Mouse (Mus musculus) neural tube, embryonic 15.5 days (tissue): ENCODE data around the gene Hdgfl3. TPM values are rescaled to one million over a fixed set of nuclear protein-coding genes. Genes with fewer than 3 reads are reported as not detected.
A peak's percentile ranks its signal among the peaks of the same experiment; 100 is the strongest.

ENCODE experiments used
- ATAC-seq: fragments of 200-750 bp; cut with Nextera tagmentation; 2 replicates; pipeline ENCODE4 v1.8.0; 2017; ENCODE audit warnings: mild to moderate bottlenecking, moderate TSS enrichment, moderate library complexity; ENCODE audit not compliant: low FRiP score
- H3K27ac ChIP-seq: fragments of 300-500 bp; sonication (generic); replicated peaks from 2 replicates; pipeline ENCODE4 v1.5.1; 2015; ENCODE audit warnings: mild to moderate bottlenecking, inconsistent platforms
- H3K27me3 ChIP-seq: fragments of 300-500 bp; sonication (generic); replicated peaks from 2 replicates; pipeline ENCODE4 v1.6.1; 2015; ENCODE audit warnings: inconsistent platforms
- H3K36me3 ChIP-seq: fragments of 300-500 bp; sonication (generic); 2 replicates; pipeline ENCODE4 v1.6.1; 2015; ENCODE audit warnings: inconsistent platforms
- H3K4me1 ChIP-seq: fragments of 300-500 bp; sonication (generic); 2 replicates; pipeline ENCODE4 v1.6.1; 2015; ENCODE audit warnings: inconsistent platforms
- H3K4me2 ChIP-seq: fragments of 300-500 bp; sonication (generic); 2 replicates; pipeline ENCODE4 v1.6.1; 2015; ENCODE audit warnings: inconsistent platforms, mild to moderate bottlenecking, moderate library complexity
- H3K4me3 ChIP-seq: fragments of 300-500 bp; sonication (generic); replicated peaks from 2 replicates; pipeline ENCODE4 v1.5.1; 2015; ENCODE audit warnings: mild to moderate bottlenecking, inconsistent platforms
- H3K9ac ChIP-seq: fragments of 300-500 bp; sonication (generic); replicated peaks from 2 replicates; pipeline ENCODE4 v1.6.1; 2015; ENCODE audit warnings: mild to moderate bottlenecking, inconsistent platforms
- H3K9me3 ChIP-seq: fragments of 300-500 bp; sonication (generic); replicated peaks from 2 replicates; pipeline ENCODE4 v1.6.1; 2016; ENCODE audit warnings: inconsistent platforms
- WGBS: fragments of 180-500 bp; shearing (Covaris S2); methylation state at CpG from one replicate; pipeline ENCODE4 v1.1.7; 2015; ENCODE audit warnings: mixed read lengths; 5-methylcytosine and 5-hydroxymethylcytosine counted together
- polyA plus RNA-seq: library from polyadenylated mRNA; unstranded; fragments of >200 nt; fragmentation: Nextera tagmentation; extraction: Ambion mirVana; gene quantifications from 2 replicates; pipeline ENCODE4 v1.2.1, GENCODE M21; 2015

Hdgfl3 gene
- polyA plus RNA-seq, 1 experiment from 2014 or later: 57.4 TPM

GRCm38 (mm10) chr7:81850171-81850570, 84.1 kb downstream of the Hdgfl3 start:
- H3K4me3 ChIP-seq: no peak overlapping the region
- WGBS: 87% methylated on average over 6 of the region's 6 CpGs
- H3K9me3 ChIP-seq: no peaks in the 10 kb centered on the region
- no peaks in the 10 kb centered on the region for H3K27me3 ChIP-seq
- no peak overlapping the region for H3K4me2 ChIP-seq
- ATAC-seq: no peak
- no peaks in the 10 kb centered on the region for H3K4me1 ChIP-seq
- H3K9ac ChIP-seq: no peak overlapping the region
- no peaks in the 10 kb centered on the region for H3K36me3 ChIP-seq
- no peak overlapping the region for H3K27ac ChIP-seq

GRCm38 (mm10) chr7:81849633-81850032, 84.6 kb downstream of the Hdgfl3 start:
- Histone ChIP-seq H3K4me2 (no peak overlapping the region), H3K4me3 (no peak overlapping the region), H3K36me3 (no peaks in the 10 kb centered on the region), H3K9me3 (no peaks in the 10 kb centered on the region), H3K27me3 (no peaks in the 10 kb centered on the region), H3K4me1 (no peaks in the 10 kb centered on the region), H3K27ac (no peak overlapping the region), H3K9ac (no peak overlapping the region)
- no peak for ATAC-seq
- WGBS: 88% methylated on average over 7 of the region's 7 CpGs

GRCm38 (mm10) chr7:81849214-81849613, 85.1 kb downstream of the Hdgfl3 start:
- WGBS: 90% methylated on average over 5 of the region's 5 CpGs
- Histone ChIP-seq H3K27ac (no peak overlapping the region), H3K9ac (no peak overlapping the region), H3K4me2 (no peak overlapping the region), H3K4me1 (no peaks in the 10 kb centered on the region), H3K4me3 (no peak overlapping the region), H3K36me3 (no peaks in the 10 kb centered on the region), H3K9me3 (no peaks in the 10 kb centered on the region), H3K27me3 (no peaks in the 10 kb centered on the region)
- no peak for ATAC-seq

GRCm38 (mm10) chr7:81847777-81848176, 86.5 kb downstream of the Hdgfl3 start:
- H3K4me3 ChIP-seq: no peak overlapping the region
- no peak overlapping the region for H3K27ac ChIP-seq
- no peak for ATAC-seq
- no peaks in the 10 kb centered on the region for H3K36me3 ChIP-seq
- H3K9ac ChIP-seq: no peak overlapping the region
- H3K4me2 ChIP-seq: no peak overlapping the region
- H3K4me1 ChIP-seq: no peaks in the 10 kb centered on the region
- 29% methylated on average over 4 of the region's 4 CpGs for WGBS
- no peaks in the 10 kb centered on the region for H3K27me3 ChIP-seq
- no peaks in the 10 kb centered on the region for H3K9me3 ChIP-seq

- 44% methylated on average over 8 of the region's 8 CpGs for WGBS
- no peaks in the 10 kb centered on the region for H3K36me3 ChIP-seq
- no peak overlapping the region for H3K4me2 ChIP-seq
- no peak overlapping the region for H3K4me3 ChIP-seq
- H3K27me3 ChIP-seq: no peaks in the 10 kb centered on the region
- H3K4me1 ChIP-seq: no peaks in the 10 kb centered on the region
- H3K9me3 ChIP-seq: no peaks in the 10 kb centered on the region
- no peak for ATAC-seq
- no peak overlapping the region for H3K9ac ChIP-seq
- no peak overlapping the region for H3K27ac ChIP-seq
Measured at GRCm38 (mm10) chr7:81847010-81847409, 87.3 kb downstream of the Hdgfl3 start.

- Histone ChIP-seq H3K9ac (no peak overlapping the region), H3K4me2 (no peak overlapping the region)
- WGBS: 80% methylated on average over 8 of the region's 8 CpGs
Measured at GRCm38 (mm10) chr7:81846008-81846407, 88.3 kb downstream of the Hdgfl3 start.

GRCm38 (mm10) chr7:81845313-81845712, 89.0 kb downstream of the Hdgfl3 start:
- ATAC-seq: no peak
- WGBS: 80% methylated on average over 3 of the region's 3 CpGs

More at GRCm38 (mm10) chr7:81846008-81846407, 88.3 kb downstream of the Hdgfl3 start:
- H3K9me3 ChIP-seq: no peaks in the 10 kb centered on the region
- no peaks in the 10 kb centered on the region for H3K36me3 ChIP-seq
- no peak overlapping the region for H3K4me3 ChIP-seq
- no peaks in the 10 kb centered on the region for H3K4me1 ChIP-seq
- H3K27ac ChIP-seq: no peak overlapping the region
- H3K27me3 ChIP-seq: no peaks in the 10 kb centered on the region
- no peak for ATAC-seq

GRCm38 (mm10) chr7:81844801-81845200, 89.5 kb downstream of the Hdgfl3 start:
- no peak overlapping the region for H3K27ac ChIP-seq
- H3K36me3 ChIP-seq: no peaks in the 10 kb centered on the region
- H3K4me3 ChIP-seq: no peak overlapping the region
- WGBS: 89% methylated on average over 11 of the region's 11 CpGs
- no peak overlapping the region for H3K4me2 ChIP-seq
- H3K4me1 ChIP-seq: no peaks in the 10 kb centered on the region
- ATAC-seq: no peak
- no peaks in the 10 kb centered on the region for H3K9me3 ChIP-seq
- H3K9ac ChIP-seq: no peak overlapping the region
- no peaks in the 10 kb centered on the region for H3K27me3 ChIP-seq

More at GRCm38 (mm10) chr7:81845313-81845712, 89.0 kb downstream of the Hdgfl3 start:
- no peak overlapping the region for H3K27ac ChIP-seq
- no peaks in the 10 kb centered on the region for H3K36me3 ChIP-seq
- no peaks in the 10 kb centered on the region for H3K27me3 ChIP-seq
- H3K4me2 ChIP-seq: no peak overlapping the region
- H3K4me3 ChIP-seq: no peak overlapping the region
- H3K4me1 ChIP-seq: no peaks in the 10 kb centered on the region
- no peaks in the 10 kb centered on the region for H3K9me3 ChIP-seq
- no peak overlapping the region for H3K9ac ChIP-seq

GRCm38 (mm10) chr7:81843903-81844302, 90.4 kb downstream of the Hdgfl3 start:
- 78% methylated on average over 8 of the region's 8 CpGs for WGBS
- H3K27ac ChIP-seq: no peak overlapping the region
- no peak for ATAC-seq
- no peaks in the 10 kb centered on the region for H3K9me3 ChIP-seq
- H3K4me3 ChIP-seq: no peak overlapping the region
- no peak overlapping the region for H3K4me2 ChIP-seq
- no peaks in the 10 kb centered on the region for H3K36me3 ChIP-seq
- H3K4me1 ChIP-seq: no peaks in the 10 kb centered on the region
- H3K27me3 ChIP-seq: no peaks in the 10 kb centered on the region
- H3K9ac ChIP-seq: no peak overlapping the region

GRCm38 (mm10) chr7:81842998-81843397, 91.3 kb downstream of the Hdgfl3 start:
- no peaks in the 10 kb centered on the region for H3K36me3 ChIP-seq
- 85% methylated on average over 1 of the region's 1 CpGs for WGBS
- H3K4me2 ChIP-seq: no peak overlapping the region
- no peak overlapping the region for H3K9ac ChIP-seq
- H3K9me3 ChIP-seq: no peaks in the 10 kb centered on the region
- no peaks in the 10 kb centered on the region for H3K27me3 ChIP-seq
- no peak overlapping the region for H3K4me3 ChIP-seq
- no peak overlapping the region for H3K27ac ChIP-seq
- no peak for ATAC-seq
- no peaks in the 10 kb centered on the region for H3K4me1 ChIP-seq

GRCm38 (mm10) chr7:81842141-81842540, 92.1 kb downstream of the Hdgfl3 start:
- no peak for ATAC-seq
- H3K27me3 ChIP-seq: no peaks in the 10 kb centered on the region
- no peak overlapping the region for H3K4me2 ChIP-seq
- H3K9me3 ChIP-seq: no peaks in the 10 kb centered on the region
- WGBS: 95% methylated on average over 7 of the region's 7 CpGs
- no peak overlapping the region for H3K9ac ChIP-seq
- no peaks in the 10 kb centered on the region for H3K4me1 ChIP-seq
- H3K27ac ChIP-seq: no peak overlapping the region
- H3K4me3 ChIP-seq: no peak overlapping the region
- no peaks in the 10 kb centered on the region for H3K36me3 ChIP-seq

- Histone ChIP-seq H3K4me1 (no peaks in the 10 kb centered on the region), H3K36me3 (no peaks in the 10 kb centered on the region), H3K9me3 (no peaks in the 10 kb centered on the region), H3K27ac (no peak overlapping the region), H3K9ac (no peak overlapping the region), H3K4me2 (no peak overlapping the region), H3K4me3 (no peak overlapping the region), H3K27me3 (no peaks in the 10 kb centered on the region)
- WGBS: 93% methylated on average over 6 of the region's 6 CpGs
- ATAC-seq: no peak
Measured at GRCm38 (mm10) chr7:81841439-81841838, 92.8 kb downstream of the Hdgfl3 start.

GRCm38 (mm10) chr7:81840661-81841181, 93.6 kb downstream of the Hdgfl3 start:
- H3K27me3 ChIP-seq: no peaks in the 10 kb centered on the region
- H3K36me3 ChIP-seq: no peaks in the 10 kb centered on the region
- no peak for ATAC-seq
- H3K9me3 ChIP-seq: no peaks in the 10 kb centered on the region
- 54% methylated on average over 7 of the region's 7 CpGs for WGBS
- peak overlapping the region; percentile 48; the same call in 1 of the 2 replicates for H3K27ac ChIP-seq
- H3K4me1 ChIP-seq: no peaks in the 10 kb centered on the region
- no peak overlapping the region for H3K4me2 ChIP-seq
- no peak overlapping the region for H3K4me3 ChIP-seq
- no peak overlapping the region for H3K9ac ChIP-seq
